In the genomic region with DNA sequence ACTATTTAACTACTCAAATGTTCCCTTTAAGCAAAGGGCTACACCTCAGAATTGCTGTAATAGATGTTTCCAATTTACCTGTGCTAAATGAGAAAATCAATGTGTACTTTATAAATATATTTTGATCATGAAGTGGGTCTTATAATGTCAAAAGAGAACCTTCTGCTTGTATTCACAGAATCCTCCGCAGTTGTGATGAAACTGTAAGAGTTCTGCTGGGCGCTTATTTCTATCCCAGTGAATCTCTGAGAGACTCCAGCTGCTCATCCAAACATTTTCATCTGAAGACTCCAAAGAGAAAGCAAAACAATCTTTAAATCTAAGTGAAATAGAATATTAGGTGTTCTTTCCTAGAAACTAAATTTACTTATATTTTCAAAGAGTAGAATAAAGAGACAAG, we compare ENCODE assay signal across 25 mouse cellular contexts.
DNase-seq lines count a peak whose midpoint lies in the region; ATAC-seq and TF ChIP-seq lines count a peak whose summit lies in the region.
"Had no signal": no experiment of that assay in that cellular context is flagged by ENCODE, and none has a peak within 500 bp of the region (broad histone marks: within the 10 kb centered on the region; RNA-seq: fewer than 3 reads in every experiment).

No protein-coding gene starts in this region.

- no peak for TF ChIP-seq CTCF in layer of hippocampus, adult 2 months (conservative IDR thresholded peaks at IDR 0.05)
- TF ChIP-seq CTCF in forebrain, postnatal 0 days (IDR thresholded peaks at IDR 0.05; ENCODE audit: low read depth) = no peak

- no peaks in the 10 kb centered on the region for H3K36me3 ChIP-seq in forebrain, embryonic 14.5 days (ENCODE audit: control insufficient read depth, insufficient read depth, low read length)
- H3K36me3 ChIP-seq in forebrain, postnatal 0 days (ENCODE audit: insufficient read depth) = no peaks in the 10 kb centered on the region
- H3K36me3 ChIP-seq in midbrain, embryonic 14.5 days (ENCODE audit: control insufficient read depth, insufficient read depth, low read length) = no peaks in the 10 kb centered on the region
- H3K36me3 ChIP-seq: embryonic facial prominence, embryonic 10.5 days; embryonic facial prominence, embryonic 13.5 days; hindbrain, embryonic 12.5 days; hindbrain, embryonic 15.5 days had no signal

- DNase-seq in cerebellum, adult 9-10 months = peak; percentile 13
- no peak for DNase-seq in layer of hippocampus, adult 2 months (ENCODE audit: low spot score in 2 of 2)
- DNase-seq in layer of hippocampus, adult 11-12 months (ENCODE audit: low spot score) = no peak
- DNase-seq in forebrain, embryonic 14.5 days (ENCODE audit: low spot score) = peak; percentile 55
- peak; percentile 52 for DNase-seq in forebrain, postnatal 0 days
- DNase-seq in midbrain, embryonic 14.5 days = no peak
- no peak for DNase-seq in embryo, embryonic 10 days (ENCODE audit: low spot score)
- DNase-seq: adrenal gland, adult 8-10 months; adrenal gland, postnatal 25 days; cerebellum, adult 18-20 months; cerebellum, adult 9-11 months; cerebellum, postnatal 25 days; embryo, embryonic 11 days; gastrocnemius, adult 2 months; gastrocnemius, postnatal 14 days; heart, adult 11 months had no signal

- WGBS in forebrain, embryonic 14.5 days = 49% methylated on average over 2 of the region's 2 CpGs
- WGBS in forebrain, postnatal 0 days = 44% methylated on average over 2 of the region's 2 CpGs
- 86% methylated on average over 2 of the region's 2 CpGs for WGBS in midbrain, embryonic 14.5 days

- H3K9me3 ChIP-seq in forebrain, embryonic 14.5 days (replicated peaks; ENCODE audit: control insufficient read depth, low read length) = no peaks in the 10 kb centered on the region; the same call in 1 of the 2 replicates
- no peaks in the 10 kb centered on the region for H3K9me3 ChIP-seq in forebrain, postnatal 0 days (ENCODE audit: low read length)
- no peaks in the 10 kb centered on the region for H3K9me3 ChIP-seq in midbrain, embryonic 14.5 days (ENCODE audit: control insufficient read depth, low read length)
- H3K9me3 ChIP-seq: embryonic facial prominence, embryonic 10.5 days; embryonic facial prominence, embryonic 13.5 days; hindbrain, embryonic 12.5 days; hindbrain, embryonic 15.5 days had no signal

- H3K4me2 ChIP-seq in forebrain, embryonic 14.5 days (ENCODE audit: low read length) = peak overlapping the region; percentile 29; the same call in 1 of the 2 replicates
- H3K4me2 ChIP-seq in forebrain, postnatal 0 days (ENCODE audit: low read depth) = no peak overlapping the region
- H3K4me2 ChIP-seq in midbrain, embryonic 14.5 days (ENCODE audit: low read length) = no peak overlapping the region
- H3K4me2 ChIP-seq: embryonic facial prominence, embryonic 13.5 days; heart, embryonic 11.5 days; hindbrain, embryonic 12.5 days; hindbrain, embryonic 15.5 days had no signal

- peak overlapping the region; percentile 98 for H3K27ac ChIP-seq in layer of hippocampus, adult 2 months
- H3K27ac ChIP-seq in forebrain, embryonic 14.5 days (ENCODE audit: low read depth, low read length) = peak overlapping the region; percentile 48; the same call in 1 of the 2 replicates
- H3K27ac ChIP-seq in forebrain, postnatal 0 days (ENCODE audit: low read depth, low read length) = peak overlapping the region; percentile 46; the same call in 1 of the 2 replicates
- no peak overlapping the region for H3K27ac ChIP-seq in midbrain, embryonic 14.5 days (replicated peaks; ENCODE audit: low read depth, low read length)
- H3K27ac ChIP-seq: embryonic facial prominence, embryonic 10.5 days; embryonic facial prominence, embryonic 13.5 days; gastrocnemius, adult 2 months; hindbrain, embryonic 12.5 days; hindbrain, embryonic 15.5 days had no signal

- ATAC-seq in cerebellum, adult (ENCODE audit: insufficient number of reproducible peaks, low FRiP score, low TSS enrichment) = no peak
- ATAC-seq in forebrain, embryonic 14.5 days = no peak
- no peak for ATAC-seq in forebrain, postnatal 0 days
- ATAC-seq in midbrain, embryonic 14.5 days (ENCODE audit: low FRiP score, low TSS enrichment) = no peak
- ATAC-seq: activated CD4-positive, CD25-positive, alpha-beta regulatory T cell, adult 4 months; intestine, postnatal 0 days had no signal

- H3K27me3 ChIP-seq in forebrain, embryonic 14.5 days (replicated peaks; ENCODE audit: control insufficient read depth, insufficient read depth, low read length) = no peaks in the 10 kb centered on the region
- no peaks in the 10 kb centered on the region for H3K27me3 ChIP-seq in forebrain, postnatal 0 days (ENCODE audit: insufficient read depth, low read length)
- no peaks in the 10 kb centered on the region for H3K27me3 ChIP-seq in midbrain, embryonic 14.5 days (ENCODE audit: control insufficient read depth, insufficient read depth, low read length)
- H3K27me3 ChIP-seq: embryonic facial prominence, embryonic 13.5 days; hindbrain, embryonic 12.5 days; hindbrain, embryonic 15.5 days had no signal

- H3K4me1 ChIP-seq in forebrain, embryonic 14.5 days (ENCODE audit: control insufficient read depth, insufficient read depth, low read length) = peaks cover 7% of the 10 kb centered on the region
- peaks cover 4% of the 10 kb centered on the region for H3K4me1 ChIP-seq in forebrain, postnatal 0 days (ENCODE audit: insufficient read depth)
- H3K4me1 ChIP-seq in midbrain, embryonic 14.5 days (ENCODE audit: control insufficient read depth, insufficient read depth, low read length) = no peaks in the 10 kb centered on the region
- H3K4me1 ChIP-seq: embryonic facial prominence, embryonic 10.5 days; embryonic facial prominence, embryonic 13.5 days; hindbrain, embryonic 12.5 days; hindbrain, embryonic 15.5 days had no signal

- peak overlapping the region; percentile 43; the same call in 1 of the 2 replicates for H3K9ac ChIP-seq in forebrain, embryonic 14.5 days (ENCODE audit: low read length)
- no peak overlapping the region for H3K9ac ChIP-seq in forebrain, postnatal 0 days
- H3K9ac ChIP-seq in midbrain, embryonic 14.5 days (replicated peaks; ENCODE audit: low read length) = no peak overlapping the region
- H3K9ac ChIP-seq: embryonic facial prominence, embryonic 13.5 days; hindbrain, embryonic 12.5 days; hindbrain, embryonic 15.5 days had no signal

- peak overlapping the region; percentile 22 for H3K4me3 ChIP-seq in layer of hippocampus, adult 2 months
- H3K4me3 ChIP-seq in forebrain, embryonic 14.5 days (ENCODE audit: low read depth, low read length) = no peak overlapping the region
- H3K4me3 ChIP-seq in forebrain, postnatal 0 days (ENCODE audit: low read depth, low read length) = no peak overlapping the region
- no peak overlapping the region for H3K4me3 ChIP-seq in midbrain, embryonic 14.5 days (replicated peaks; ENCODE audit: low read depth, low read length)
- H3K4me3 ChIP-seq: embryonic facial prominence, embryonic 10.5 days; embryonic facial prominence, embryonic 13.5 days; erythroblast, embryonic 14.5 days; gastrocnemius, adult 2 months; hindbrain, embryonic 12.5 days; hindbrain, embryonic 15.5 days had no signal

Comparison
In these comparisons a context has a peak if more than half of its experiments do, and no peak if none do; other contexts are left out.
1. DNase-seq: peak in cerebellum, adult 9-10 months (single experiment), forebrain, embryonic 14.5 days (single experiment) and forebrain, postnatal 0 days (single experiment); none in layer of hippocampus, adult 2 months (0 of 2), layer of hippocampus, adult 11-12 months (single experiment), midbrain, embryonic 14.5 days (single experiment) and embryo, embryonic 10 days (single experiment).